Mouse (Mus musculus): ENCODE measurements around the gene Kcnk10.

- TF ChIP-seq POLR2A (IDR thresholded peaks at IDR 0.05; ENCODE audit: borderline replicate concordance, insufficient read depth, low read length) = peak; percentile 26; the same call in 1 of the 2 replicates
- no peak for TF ChIP-seq CTCF (IDR thresholded peaks at IDR 0.05; ENCODE audit: borderline replicate concordance, insufficient read depth, low read depth, low read length)
These were observed 6.0 kb downstream of the Kcnk10 start for GRCm38 (mm10) chr12:98571896-98572680.
